Mouse (Mus musculus): ENCODE measurements around the gene Sel1l.

The Sel1l gene

DNA sequence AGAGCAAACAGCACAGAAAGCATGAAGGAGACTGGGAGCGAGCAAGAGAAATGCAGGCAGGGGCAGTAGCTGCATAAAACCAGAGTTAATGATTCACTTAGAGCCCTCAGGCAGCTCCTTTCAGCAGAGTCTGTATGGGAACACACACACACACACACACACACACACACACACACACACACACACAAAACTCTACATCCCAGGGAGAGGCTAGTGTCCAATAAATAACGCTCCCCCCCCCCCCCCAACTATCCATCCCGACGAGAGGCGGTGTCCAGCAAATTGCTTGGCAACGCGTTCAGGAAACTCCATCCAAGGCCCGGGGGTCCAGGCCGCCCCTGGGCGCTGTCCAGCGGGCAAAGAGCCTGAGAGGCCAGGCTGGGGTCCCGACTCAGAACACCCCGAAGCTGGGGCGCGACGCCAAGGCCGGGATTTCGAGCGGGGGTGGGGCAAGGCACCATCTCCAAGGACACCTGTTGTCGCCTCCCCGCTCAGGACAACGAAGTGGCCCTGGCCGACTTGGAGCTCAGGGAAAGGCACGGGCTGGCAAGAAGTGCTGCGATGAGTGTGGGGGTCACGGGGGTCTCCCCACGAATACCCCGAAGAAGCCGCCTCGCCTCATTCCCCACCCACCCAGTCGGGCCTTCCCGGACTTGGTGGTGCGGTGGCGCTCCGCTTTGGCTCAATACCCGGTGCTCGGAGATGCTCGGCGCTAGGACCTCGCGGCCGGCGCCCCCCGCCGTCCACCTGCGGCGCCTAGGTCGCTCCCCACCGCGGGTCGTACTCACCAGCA is 70.5 kb downstream of the Sel1l start:
- peak; percentile 72 to 81 for DNase-seq

DNA sequence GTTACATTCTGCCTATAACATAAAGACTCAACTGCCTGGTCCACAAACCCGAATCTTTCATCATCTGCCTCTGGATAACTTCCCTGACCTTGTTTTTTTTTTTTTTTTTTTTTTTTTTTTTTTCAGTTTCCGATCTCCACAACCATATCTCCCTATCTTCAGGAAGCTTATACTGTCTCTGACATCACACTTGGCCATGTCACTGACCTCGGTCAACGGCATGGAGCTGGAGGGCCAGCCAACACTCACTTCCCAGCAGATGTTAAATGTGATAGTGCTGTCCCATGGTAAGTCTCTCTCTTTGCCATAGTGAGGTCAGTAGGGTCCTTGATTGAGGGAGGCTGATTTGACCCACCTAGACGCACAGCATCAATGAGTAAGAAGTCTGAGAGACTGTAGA is 72.6 kb downstream of the Sel1l start:
- no peak for DNase-seq

DNA sequence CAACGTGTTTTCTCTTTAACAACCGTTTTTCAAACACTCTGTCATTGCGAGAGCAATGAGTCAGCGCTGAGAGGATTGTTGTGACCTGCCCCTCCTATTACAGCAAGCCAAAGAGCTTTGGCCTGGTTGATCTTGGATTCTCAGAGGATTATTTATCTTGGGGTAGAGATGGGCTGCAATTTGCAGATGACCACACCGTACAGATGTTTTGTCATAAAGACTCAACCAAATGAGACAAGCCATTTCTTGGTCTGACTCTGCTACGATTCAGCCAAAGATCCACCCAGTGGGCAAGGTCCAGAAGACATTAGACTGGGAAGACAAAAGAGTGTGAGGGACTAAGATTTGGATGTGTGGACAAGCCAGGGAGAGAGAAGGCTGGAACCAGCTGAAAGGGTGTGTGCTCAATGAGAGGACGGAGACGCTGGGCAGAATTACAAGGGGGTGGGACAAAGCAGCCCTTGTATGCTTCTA is 74.1 kb downstream of the Sel1l start:
- no peak for DNase-seq

DNA sequence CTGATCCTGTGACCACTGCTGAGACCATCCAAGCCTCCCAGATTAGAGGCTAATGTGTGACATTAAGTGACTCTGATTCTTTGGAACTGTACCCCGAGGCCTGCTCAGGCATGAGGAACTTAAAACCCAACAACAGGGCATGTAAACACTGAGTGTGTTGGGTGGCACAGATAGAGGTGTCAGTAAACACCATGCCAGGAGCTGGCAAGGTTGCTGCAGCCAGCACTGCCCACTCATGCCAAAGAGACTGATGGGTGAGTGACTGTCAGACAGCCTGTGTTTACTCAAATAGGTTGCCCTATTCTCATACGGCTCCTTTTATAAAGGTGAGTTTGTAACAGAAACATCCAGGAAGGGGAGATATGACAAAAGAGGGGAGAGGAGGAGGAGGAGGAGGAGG is 80.1 kb downstream of the Sel1l start:
- DNase-seq, result no peak

DNA sequence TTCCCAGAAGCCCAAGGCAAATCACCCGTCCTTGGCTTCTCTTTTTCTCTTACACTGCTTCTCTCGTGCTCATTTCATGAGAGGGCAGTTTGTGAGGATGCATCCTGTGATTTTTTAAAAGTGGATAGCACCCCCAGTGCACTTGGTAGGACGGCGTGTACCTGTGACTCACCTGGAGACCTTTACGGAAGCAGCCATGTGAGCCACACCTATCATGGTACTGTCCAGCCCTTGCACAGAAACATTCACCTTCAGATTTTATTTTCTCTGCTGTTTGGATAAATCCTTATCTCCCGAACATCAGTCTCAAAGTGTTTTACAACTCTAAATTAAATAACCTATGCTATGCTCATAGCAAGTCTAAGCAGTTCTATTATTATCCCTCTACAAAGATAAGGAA is 80.8 kb downstream of the Sel1l start:
- no peak for DNase-seq

DNA sequence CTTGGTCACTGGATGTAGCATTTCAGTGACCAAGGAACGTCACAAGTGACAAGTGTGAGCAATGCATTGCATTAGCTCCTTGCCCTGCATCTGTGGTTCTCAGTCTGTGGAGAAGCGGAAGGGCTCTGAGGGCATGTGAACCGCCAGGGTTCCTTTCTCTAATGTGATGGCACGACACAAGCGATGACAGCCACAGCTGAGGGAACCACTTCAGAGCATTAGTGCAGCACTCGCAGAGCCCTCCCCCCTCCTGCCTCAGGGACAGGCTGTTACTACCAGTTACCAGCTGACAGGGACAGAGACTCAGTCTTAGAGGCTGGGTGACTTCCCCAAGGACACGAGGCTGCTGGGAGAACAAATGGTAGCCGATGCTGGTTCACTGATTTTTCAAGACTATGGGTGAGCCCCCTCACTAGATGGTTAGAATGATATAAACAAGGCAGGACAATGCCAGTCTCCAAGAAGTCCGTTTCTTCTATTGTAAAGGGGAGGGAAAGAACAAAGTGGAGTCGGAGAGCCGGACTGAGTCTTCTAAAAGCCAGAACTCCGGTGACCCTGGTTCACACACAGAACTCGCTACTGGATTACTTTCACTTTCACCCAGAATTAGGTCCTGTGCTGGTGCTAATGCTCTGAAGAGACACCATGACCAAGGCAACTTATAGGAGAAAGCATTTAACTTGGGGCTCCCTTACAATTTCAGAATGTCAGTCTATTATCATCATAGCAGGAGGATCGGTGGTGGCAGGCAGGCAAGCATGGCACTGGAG is 82.4 kb downstream of the Sel1l start:
- peak; percentile 46 to 76 for DNase-seq

DNA sequence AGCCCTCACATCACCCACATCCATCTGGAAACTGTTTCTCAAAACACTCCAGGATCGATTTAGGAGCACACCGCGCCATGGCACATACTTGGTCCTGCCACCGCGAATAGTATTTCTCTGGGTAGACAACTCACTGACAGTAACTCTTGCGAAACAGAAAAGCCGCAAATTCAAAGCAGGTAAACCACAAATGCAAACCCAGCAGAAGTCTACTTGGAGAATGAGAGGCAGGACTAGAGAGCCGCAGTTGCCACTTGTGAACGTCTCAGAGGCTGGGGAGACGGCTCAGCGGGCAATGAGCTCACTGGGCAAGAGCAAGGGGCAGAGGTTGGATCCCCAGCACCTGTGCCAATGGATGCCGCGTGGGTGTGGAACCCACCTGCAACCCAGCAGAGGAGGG is 83.5 kb downstream of the Sel1l start:
- peak; percentile 31 to 73 for DNase-seq

DNA sequence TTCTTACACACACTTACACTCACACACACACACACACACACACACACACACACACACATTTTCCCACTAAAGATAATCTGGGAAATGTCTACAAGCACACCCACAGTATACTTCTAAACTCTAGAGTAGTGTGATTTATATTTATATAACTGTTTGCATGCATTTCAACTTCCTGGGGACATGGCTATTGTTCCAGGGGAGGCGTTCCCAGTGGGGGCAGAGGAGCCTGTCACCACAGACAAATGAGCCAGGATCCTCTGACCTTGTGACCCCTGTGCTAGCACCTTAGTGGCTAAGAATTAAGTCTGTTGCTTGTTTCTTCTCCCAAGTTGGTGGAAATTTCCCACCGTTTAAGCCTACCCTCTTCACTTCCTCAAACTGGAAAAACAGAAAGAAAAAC is 83.9 kb downstream of the Sel1l start:
- peak; percentile 43 to 63 for DNase-seq

DNA sequence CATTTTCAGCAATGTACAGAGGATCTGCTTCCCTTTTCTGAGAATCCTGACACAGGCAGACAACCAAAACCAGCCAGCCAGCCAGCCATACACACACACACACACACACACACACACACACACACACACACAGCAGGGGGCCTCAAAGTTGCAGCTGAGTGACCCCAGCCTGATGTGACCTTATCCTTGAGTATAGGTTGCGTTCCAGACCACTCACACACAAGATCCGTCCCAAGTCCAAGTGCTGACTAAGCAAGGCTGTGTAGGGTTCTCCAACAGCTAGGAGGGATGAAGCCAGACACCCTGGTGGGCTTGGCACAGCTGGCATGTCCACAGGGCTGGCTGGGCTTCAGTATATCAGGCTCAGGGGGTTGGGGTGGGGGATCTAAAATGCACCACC is 84.5 kb downstream of the Sel1l start:
- DNase-seq, result peak; percentile 40 to 67

DNA sequence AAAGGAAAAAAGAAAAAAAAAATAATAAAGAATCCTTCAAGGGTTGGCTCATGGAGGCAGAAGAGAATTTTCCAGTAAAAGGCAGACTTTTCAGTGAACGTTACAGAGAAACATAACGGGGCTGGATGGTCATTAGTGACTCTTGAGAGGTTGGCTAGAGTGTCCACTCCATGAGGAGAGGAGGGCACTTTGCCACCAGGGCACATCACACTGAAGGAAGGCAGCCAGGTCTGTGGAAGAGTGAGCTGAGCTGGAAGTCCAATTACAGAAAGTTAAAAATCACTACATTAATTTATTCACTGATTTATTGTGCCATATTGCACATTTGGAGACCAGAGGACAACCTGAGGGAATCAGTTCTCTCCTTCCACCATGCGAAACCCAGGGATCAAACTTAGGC is 89.1 kb downstream of the Sel1l start:
- no peak for DNase-seq

DNA sequence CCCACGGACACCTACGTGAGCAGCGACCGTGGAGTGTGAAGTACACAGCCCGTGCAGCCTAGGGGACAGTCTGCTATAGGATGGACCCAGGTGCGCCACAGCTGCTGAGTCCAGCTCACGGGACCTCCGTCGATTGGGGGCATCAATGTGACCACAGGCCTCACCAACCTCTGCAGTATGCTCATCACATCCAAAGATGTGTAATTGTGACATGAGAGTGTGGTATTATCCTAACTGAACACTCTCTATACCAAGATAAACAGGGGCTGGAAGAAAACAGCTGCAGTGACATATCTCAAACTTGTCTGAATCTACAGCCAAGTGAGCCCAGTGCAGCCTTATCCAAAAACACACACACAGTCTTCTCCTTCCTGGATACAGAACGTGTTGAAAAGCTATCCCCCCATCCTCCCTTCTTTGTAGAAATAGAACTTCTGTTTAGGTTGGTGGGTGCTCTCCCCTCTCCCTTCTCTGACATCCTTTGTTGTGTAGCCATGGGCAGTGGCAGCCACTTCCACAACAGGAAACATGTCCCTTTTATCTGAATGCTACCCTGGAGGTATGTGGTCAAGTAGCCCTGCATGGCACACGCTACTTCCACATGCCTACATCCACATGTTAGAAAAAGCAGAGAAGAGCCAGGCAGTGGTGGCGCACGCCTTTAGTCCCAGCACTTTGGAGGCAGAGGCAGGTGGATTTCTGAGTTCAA is 90.9 kb downstream of the Sel1l start:
- DNase-seq, result no peak

DNA sequence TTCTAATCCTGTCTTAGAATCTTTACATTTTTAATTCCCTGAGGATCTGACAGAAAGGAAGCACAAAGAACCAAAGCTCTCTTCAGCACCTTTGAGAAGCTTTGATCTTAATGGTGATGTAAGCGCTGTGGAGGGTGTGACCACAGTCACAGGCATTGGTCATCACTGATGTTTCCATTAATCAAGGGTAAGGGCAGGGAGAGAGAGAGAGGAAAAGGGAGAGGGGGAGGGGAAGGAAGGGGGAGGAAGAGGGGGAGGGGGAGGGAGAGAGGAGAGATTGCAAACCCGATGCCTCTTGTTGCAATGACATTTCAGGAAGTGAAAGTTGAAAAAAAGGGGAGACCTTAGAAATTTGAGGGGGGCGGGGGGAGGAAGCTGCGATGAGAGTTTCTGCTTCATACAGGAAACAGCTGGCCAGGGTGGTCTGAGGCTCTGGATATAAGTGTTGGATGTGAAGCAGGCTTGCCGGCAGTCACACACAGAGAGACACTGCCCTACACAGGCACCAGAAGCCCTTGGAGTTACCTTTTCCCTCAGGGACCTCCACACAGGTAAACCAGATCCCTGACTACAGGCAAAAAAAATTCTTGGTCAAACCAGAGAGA is 92.3 kb downstream of the Sel1l start:
- no peak for DNase-seq
